Mouse (Mus musculus): Measurements from ENCODE around the gene Cracr2b. TPM values are rescaled to one million over a fixed set of nuclear protein-coding genes. Genes with fewer than 3 reads are reported as not detected.

The Cracr2b gene
- polyA plus RNA-seq, 1 experiment from 2014 or later: 4.6 TPM

- H3K27me3 ChIP-seq (ENCODE audit: control insufficient read depth, insufficient read depth, low read length): peaks cover 23% of the 10 kb centered on the region
- no peak overlapping the region for H3K4me2 ChIP-seq (ENCODE audit: low read length)
- 91% methylated on average over 14 of the region's 14 CpGs for WGBS
- ATAC-seq (ENCODE audit: low FRiP score, low TSS enrichment) (no peak), DNase-seq (no peak)
- no peaks in the 10 kb centered on the region for H3K9me3 ChIP-seq (ENCODE audit: control insufficient read depth, low read length)
- no peak overlapping the region for H3K27ac ChIP-seq (replicated peaks; ENCODE audit: low read depth, low read length)
- no peak overlapping the region for H3K4me3 ChIP-seq (replicated peaks; ENCODE audit: low read depth, low read length)
- no peak overlapping the region for H3K9ac ChIP-seq (replicated peaks; ENCODE audit: low read length)
- H3K4me1 ChIP-seq (ENCODE audit: control insufficient read depth, insufficient read depth, low read length): peaks cover 11% of the 10 kb centered on the region; the same call in 1 of the 2 replicates
- H3K36me3 ChIP-seq (ENCODE audit: control insufficient read depth, insufficient read depth, low read length): peaks cover 15% of the 10 kb centered on the region
These were observed 3.7 kb upstream of the Cracr2b start for GRCm38 (mm10) chr7:141457236-141457635.

- DNase-seq (peak; percentile 55), ATAC-seq (ENCODE audit: low FRiP score, low TSS enrichment) (no peak)
- no peak overlapping the region for H3K27ac ChIP-seq (replicated peaks; ENCODE audit: low read depth, low read length)
- peaks cover 32% of the 10 kb centered on the region for H3K27me3 ChIP-seq (ENCODE audit: control insufficient read depth, insufficient read depth, low read length)
- peaks cover 11% of the 10 kb centered on the region; the same call in 1 of the 2 replicates for H3K4me1 ChIP-seq (ENCODE audit: control insufficient read depth, insufficient read depth, low read length)
- H3K9me3 ChIP-seq (ENCODE audit: control insufficient read depth, low read length): no peaks in the 10 kb centered on the region
- H3K36me3 ChIP-seq (ENCODE audit: control insufficient read depth, insufficient read depth, low read length): peaks cover 13% of the 10 kb centered on the region
- H3K4me2 ChIP-seq (ENCODE audit: low read length): no peak overlapping the region
- no peak overlapping the region for H3K9ac ChIP-seq (replicated peaks; ENCODE audit: low read length)
- WGBS: 79% methylated on average over 15 of the region's 15 CpGs
- no peak overlapping the region for H3K4me3 ChIP-seq (replicated peaks; ENCODE audit: low read depth, low read length)
These were observed 2.8 kb upstream of the Cracr2b start for GRCm38 (mm10) chr7:141457986-141458660.

DNA sequence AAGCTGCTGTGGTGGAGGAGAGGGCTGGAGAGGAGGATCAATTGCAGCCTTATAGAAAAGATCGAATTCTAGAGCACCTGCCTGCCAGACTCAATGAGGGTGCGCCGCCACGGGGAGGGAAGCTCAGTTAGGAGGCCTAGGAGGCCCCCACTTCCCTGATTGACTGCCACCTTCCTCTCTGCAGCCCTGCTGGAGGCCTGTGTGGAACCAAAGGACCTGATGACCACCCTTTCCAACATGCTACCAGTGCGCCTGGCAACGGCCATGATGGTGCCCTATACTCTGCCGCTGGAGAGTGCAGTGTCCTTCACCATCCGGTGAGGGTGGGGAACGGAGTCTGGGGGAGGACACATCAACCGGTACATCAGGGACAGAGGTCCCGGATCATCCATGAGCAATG, 2.2 kb upstream of the Cracr2b start:
- Histone ChIP-seq H3K4me3 (replicated peaks; ENCODE audit: low read depth, low read length) (no peak overlapping the region), H3K9me3 (ENCODE audit: control insufficient read depth, low read length) (no peaks in the 10 kb centered on the region), H3K4me2 (ENCODE audit: low read length) (no peak overlapping the region), H3K4me1 (ENCODE audit: control insufficient read depth, insufficient read depth, low read length) (peaks cover 11% of the 10 kb centered on the region; the same call in 1 of the 2 replicates), H3K36me3 (ENCODE audit: control insufficient read depth, insufficient read depth, low read length) (peaks cover 13% of the 10 kb centered on the region), H3K9ac (replicated peaks; ENCODE audit: low read length) (no peak overlapping the region), H3K27ac (replicated peaks; ENCODE audit: low read depth, low read length) (no peak overlapping the region), H3K27me3 (ENCODE audit: control insufficient read depth, insufficient read depth, low read length) (peaks cover 37% of the 10 kb centered on the region)
- 94% methylated on average over 11 of the region's 11 CpGs for WGBS
- no peak for DNase-seq
- ATAC-seq (ENCODE audit: low FRiP score, low TSS enrichment): no peak

- H3K9me3 ChIP-seq (ENCODE audit: control insufficient read depth, low read length): no peaks in the 10 kb centered on the region
- no peak overlapping the region for H3K27ac ChIP-seq (replicated peaks; ENCODE audit: low read depth, low read length)
- H3K9ac ChIP-seq (replicated peaks; ENCODE audit: low read length): no peak overlapping the region
- H3K27me3 ChIP-seq (ENCODE audit: control insufficient read depth, insufficient read depth, low read length): peaks cover 44% of the 10 kb centered on the region
- no peak overlapping the region for H3K4me3 ChIP-seq (replicated peaks; ENCODE audit: low read depth, low read length)
- H3K36me3 ChIP-seq (ENCODE audit: control insufficient read depth, insufficient read depth, low read length): peaks cover 13% of the 10 kb centered on the region
- ATAC-seq (ENCODE audit: low FRiP score, low TSS enrichment): no peak
- WGBS: 90% methylated on average over 17 of the region's 17 CpGs
- no peak overlapping the region for H3K4me2 ChIP-seq (ENCODE audit: low read length)
- no peak for DNase-seq
- peaks cover 11% of the 10 kb centered on the region; the same call in 1 of the 2 replicates for H3K4me1 ChIP-seq (ENCODE audit: control insufficient read depth, insufficient read depth, low read length)
These were observed 1.6 kb upstream of the Cracr2b start for GRCm38 (mm10) chr7:141459301-141459711.

- no peak overlapping the region for H3K27ac ChIP-seq (replicated peaks; ENCODE audit: low read depth, low read length)
- no peak overlapping the region for H3K4me2 ChIP-seq (ENCODE audit: low read length)
- ATAC-seq (ENCODE audit: low FRiP score, low TSS enrichment): no peak
- no peaks in the 10 kb centered on the region for H3K9me3 ChIP-seq (ENCODE audit: control insufficient read depth, low read length)
- peaks cover 11% of the 10 kb centered on the region; the same call in 1 of the 2 replicates for H3K4me1 ChIP-seq (ENCODE audit: control insufficient read depth, insufficient read depth, low read length)
- DNase-seq: no peak
- 81% methylated on average over 5 of the region's 5 CpGs for WGBS
- peaks cover 13% of the 10 kb centered on the region for H3K36me3 ChIP-seq (ENCODE audit: control insufficient read depth, insufficient read depth, low read length)
- H3K27me3 ChIP-seq (ENCODE audit: control insufficient read depth, insufficient read depth, low read length): peaks cover 50% of the 10 kb centered on the region
- no peak overlapping the region for H3K9ac ChIP-seq (replicated peaks; ENCODE audit: low read length)
- no peak overlapping the region for H3K4me3 ChIP-seq (replicated peaks; ENCODE audit: low read depth, low read length)
These were observed 898 bp upstream of the Cracr2b start for GRCm38 (mm10) chr7:141460001-141460390.

DNA sequence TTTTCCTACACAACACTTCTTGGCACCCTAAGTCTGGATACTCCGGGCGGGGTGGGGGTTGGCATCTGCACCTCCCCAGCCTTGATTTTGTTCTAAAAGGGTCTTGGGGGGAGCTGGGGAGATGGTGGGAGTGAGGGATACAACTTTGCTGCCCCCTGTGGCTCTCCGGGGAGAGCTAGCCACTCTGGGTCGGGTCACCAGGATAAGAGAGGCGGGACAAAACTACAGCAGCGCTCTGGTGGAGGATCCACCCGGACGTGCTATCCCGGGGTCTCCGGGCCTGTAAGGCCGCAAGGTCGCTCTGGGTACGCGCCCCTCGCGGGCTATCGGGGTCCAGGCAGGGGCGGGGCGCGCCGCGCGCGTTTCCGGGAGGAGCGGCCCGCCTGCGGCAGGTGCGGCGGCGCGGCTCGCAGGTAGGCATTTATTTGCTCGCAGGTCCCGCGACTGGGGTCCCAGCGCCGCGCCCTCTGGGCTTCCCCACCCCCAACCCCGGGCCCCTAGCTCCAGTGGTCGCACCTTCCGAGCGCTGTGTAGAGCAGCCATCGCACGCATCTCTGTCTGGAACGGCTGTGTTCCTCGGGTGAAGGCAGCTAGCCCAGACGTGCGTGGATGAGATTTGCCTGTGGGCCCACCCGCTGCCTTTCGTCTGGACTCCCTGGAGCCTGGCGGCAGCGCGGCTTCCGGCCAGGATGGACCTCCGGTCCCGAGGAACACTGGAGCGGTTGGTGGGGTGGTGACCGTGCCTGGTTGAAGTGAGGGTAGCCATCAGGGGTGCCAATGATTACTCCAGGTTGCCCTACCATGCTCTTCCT, 833 bp downstream of the Cracr2b start:
- DNase-seq (no peak), ATAC-seq (ENCODE audit: low FRiP score, low TSS enrichment) (no peak)
- Histone ChIP-seq H3K4me2 (ENCODE audit: low read length) (peak overlapping the region; percentile 56), H3K9me3 (ENCODE audit: control insufficient read depth, low read length) (no peaks in the 10 kb centered on the region), H3K27me3 (ENCODE audit: control insufficient read depth, insufficient read depth, low read length) (peaks cover 67% of the 10 kb centered on the region), H3K4me1 (ENCODE audit: control insufficient read depth, insufficient read depth, low read length) (no peaks in the 10 kb centered on the region), H3K27ac (replicated peaks; ENCODE audit: low read depth, low read length) (0 out of 2 replicates have a peak overlapping the region, but pooled peaks have one; percentile 13), H3K9ac (replicated peaks; ENCODE audit: low read length) (peak overlapping the region; percentile 47; the same call in 1 of the 2 replicates), H3K4me3 (replicated peaks; ENCODE audit: low read depth, low read length) (peak overlapping the region; percentile 31), H3K36me3 (ENCODE audit: control insufficient read depth, insufficient read depth, low read length) (peaks cover 13% of the 10 kb centered on the region)
- WGBS: 3% methylated on average over 59 of the region's 59 CpGs

GRCm38 (mm10) chr7:141462333-141462821, 1.5 kb downstream of the Cracr2b start:
- peaks cover 6% of the 10 kb centered on the region; the same call in 1 of the 2 replicates for H3K4me1 ChIP-seq (ENCODE audit: control insufficient read depth, insufficient read depth, low read length)
- 24% methylated on average over 5 of the region's 5 CpGs for WGBS
- H3K27ac ChIP-seq (replicated peaks; ENCODE audit: low read depth, low read length): no peak overlapping the region
- DNase-seq (no peak), ATAC-seq (ENCODE audit: low FRiP score, low TSS enrichment) (no peak)
- H3K4me3 ChIP-seq (replicated peaks; ENCODE audit: low read depth, low read length): peak overlapping the region; percentile 31; the same call in 1 of the 2 replicates
- no peak overlapping the region; the same call in 1 of the 2 replicates for H3K9ac ChIP-seq (replicated peaks; ENCODE audit: low read length)
- H3K36me3 ChIP-seq (ENCODE audit: control insufficient read depth, insufficient read depth, low read length): peaks cover 13% of the 10 kb centered on the region
- H3K27me3 ChIP-seq (ENCODE audit: control insufficient read depth, insufficient read depth, low read length): peaks cover 73% of the 10 kb centered on the region
- H3K4me2 ChIP-seq (ENCODE audit: low read length): peak overlapping the region; percentile 56
- no peaks in the 10 kb centered on the region for H3K9me3 ChIP-seq (ENCODE audit: control insufficient read depth, low read length)

DNA sequence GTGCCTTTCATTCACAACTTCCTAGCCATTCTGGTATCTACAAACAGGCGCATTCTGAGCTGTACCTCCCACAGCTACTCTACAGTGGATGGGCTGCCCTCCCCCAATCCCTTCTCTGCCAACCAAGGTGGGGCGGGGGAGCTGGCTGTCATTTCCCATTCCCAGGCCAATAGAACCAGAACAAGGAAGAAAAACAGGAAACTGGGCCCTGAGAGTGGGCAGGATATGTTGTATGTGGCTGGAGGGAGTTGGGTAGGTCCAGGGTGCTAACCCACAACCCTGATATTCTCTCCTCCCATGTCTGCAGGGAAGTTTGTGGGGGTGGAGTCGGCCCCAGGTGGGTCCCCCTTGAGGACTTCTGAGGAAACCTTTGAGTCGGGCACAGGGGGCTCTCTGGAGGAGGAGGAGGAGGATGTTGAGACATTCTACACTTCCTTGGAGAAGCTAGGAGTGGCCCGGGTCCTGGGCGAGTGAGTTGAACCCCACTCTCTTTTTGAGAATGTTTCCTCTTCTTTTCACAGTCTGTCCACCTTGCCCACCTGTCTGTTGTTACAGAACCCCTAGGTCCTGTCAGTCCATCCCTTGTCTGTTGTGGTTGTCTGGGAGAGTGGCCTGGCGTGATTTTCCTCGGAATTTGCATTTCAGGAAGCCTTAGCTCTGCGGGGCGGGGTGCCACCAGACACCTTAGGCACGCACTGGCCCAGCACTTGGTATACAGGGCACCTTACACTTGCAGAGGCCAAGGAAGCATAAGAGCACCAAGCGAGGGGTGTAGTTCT, 3.1 kb downstream of the Cracr2b start:
- Histone ChIP-seq H3K4me3 (replicated peaks; ENCODE audit: low read depth, low read length) (0 out of 2 replicates have a peak overlapping the region, but pooled peaks have one; percentile 12), H3K9ac (replicated peaks; ENCODE audit: low read length) (no peak overlapping the region), H3K4me2 (ENCODE audit: low read length) (peak overlapping the region; percentile 29; the same call in 1 of the 2 replicates), H3K4me1 (ENCODE audit: control insufficient read depth, insufficient read depth, low read length) (peaks cover 21% of the 10 kb centered on the region), H3K9me3 (ENCODE audit: control insufficient read depth, low read length) (no peaks in the 10 kb centered on the region), H3K36me3 (ENCODE audit: control insufficient read depth, insufficient read depth, low read length) (peaks cover 8% of the 10 kb centered on the region), H3K27me3 (ENCODE audit: control insufficient read depth, insufficient read depth, low read length) (peaks cover 73% of the 10 kb centered on the region), H3K27ac (replicated peaks; ENCODE audit: low read depth, low read length) (no peak overlapping the region)
- 17% methylated on average over 12 of the region's 12 CpGs for WGBS
- DNase-seq: no peak
- ATAC-seq (ENCODE audit: low FRiP score, low TSS enrichment): no peak
